Mouse (Mus musculus) limb, embryonic 14.5 days (tissue): ENCODE measurements around the gene Dst. TPM values are rescaled to one million over a fixed set of nuclear protein-coding genes. Genes with fewer than 3 reads are reported as not detected.

Experiments
- ATAC-seq: fragments of 200-750 bp; cut with Nextera tagmentation; 2 replicates; pipeline ENCODE4 v1.8.0; 2017; ENCODE audit warnings: low read depth, moderate number of reproducible peaks, moderate TSS enrichment; ENCODE audit not compliant: low FRiP score
- DNase-seq: peaks from one replicate; pipeline ENCODE4 v3.0.0-alpha.2; 2015; ENCODE audit warnings: low spot score
- H3K27ac ChIP-seq: fragments of 300-500 bp; sonication (generic); replicated peaks from 2 replicates; pipeline ENCODE4 v1.5.1; 2014; ENCODE audit warnings: low read depth, mild to moderate bottlenecking, low read length, moderate library complexity, mixed read lengths
- H3K27me3 ChIP-seq: fragments of 300-500 bp; sonication (generic); 2 replicates; pipeline ENCODE4 v1.6.1; 2014; ENCODE audit warnings: low read length, mixed read lengths; ENCODE audit not compliant: control insufficient read depth, insufficient read depth
- H3K36me3 ChIP-seq: fragments of 300-500 bp; sonication (generic); 2 replicates; pipeline ENCODE4 v1.6.1; 2014; ENCODE audit warnings: mild to moderate bottlenecking, low read length, moderate library complexity, mixed read lengths; ENCODE audit not compliant: control insufficient read depth, insufficient read depth
- H3K4me1 ChIP-seq: fragments of 300-500 bp; sonication (generic); 2 replicates; pipeline ENCODE4 v1.6.1; 2014; ENCODE audit warnings: antibody characterized with exemption, low read length, mixed read lengths; ENCODE audit not compliant: control insufficient read depth, insufficient read depth
- H3K4me2 ChIP-seq: fragments of 300-500 bp; sonication (generic); replicated peaks from 2 replicates; pipeline ENCODE4 v1.6.1; 2014; ENCODE audit warnings: low read depth, mild to moderate bottlenecking, low read length, moderate library complexity; ENCODE audit not compliant: severe bottlenecking
- H3K4me3 ChIP-seq: fragments of 300-500 bp; sonication (generic); replicated peaks from 2 replicates; pipeline ENCODE4 v1.5.1; 2014; ENCODE audit warnings: low read length
- H3K9ac ChIP-seq: fragments of 300-500 bp; sonication (generic); 2 replicates; pipeline ENCODE4 v1.6.1; 2014; ENCODE audit warnings: mild to moderate bottlenecking, low read depth, low read length, moderate library complexity; ENCODE audit not compliant: severe bottlenecking
- H3K9me3 ChIP-seq: fragments of 300-500 bp; sonication (generic); 2 replicates; pipeline ENCODE4 v1.6.1; 2016; ENCODE audit warnings: low read length; ENCODE audit not compliant: control insufficient read depth
- POLR2A ChIP-seq: fragments of 200-500 bp; IDR thresholded peaks from 2 replicates; pipeline ENCODE4 v1.8.0; 2012; ENCODE audit warnings: inconsistent platforms, mild to moderate bottlenecking, moderate library complexity, borderline replicate concordance; ENCODE audit not compliant: insufficient read depth, insufficient read length; ENCODE audit errors: extremely low read depth
- WGBS: fragments of 180-500 bp; shearing (Covaris S2); extraction: QIAGEN DNeasy Blood & Tissue Kit; methylation state at CpG from one replicate; pipeline ENCODE4 v1.1.7; 2014; 5-methylcytosine and 5-hydroxymethylcytosine counted together
- polyA plus RNA-seq, 2 experiments: library from polyadenylated mRNA; depleted of rRNA in 1 of 2; stranded (reverse) in 1 of 2; unstranded in 1 of 2; fragments of >200 nt; fragmentation: Nextera tagmentation in 1 of 2; extraction: Ambion mirVana in 1 of 2; gene quantifications; 2 replicates each; pipeline versions ENCODE4 v1.2.1 to v1.2.3; 2012 to 2014

Gene Dst
- polyA plus RNA-seq, 2 experiments = 34.9 to 42.5 TPM

DNA sequence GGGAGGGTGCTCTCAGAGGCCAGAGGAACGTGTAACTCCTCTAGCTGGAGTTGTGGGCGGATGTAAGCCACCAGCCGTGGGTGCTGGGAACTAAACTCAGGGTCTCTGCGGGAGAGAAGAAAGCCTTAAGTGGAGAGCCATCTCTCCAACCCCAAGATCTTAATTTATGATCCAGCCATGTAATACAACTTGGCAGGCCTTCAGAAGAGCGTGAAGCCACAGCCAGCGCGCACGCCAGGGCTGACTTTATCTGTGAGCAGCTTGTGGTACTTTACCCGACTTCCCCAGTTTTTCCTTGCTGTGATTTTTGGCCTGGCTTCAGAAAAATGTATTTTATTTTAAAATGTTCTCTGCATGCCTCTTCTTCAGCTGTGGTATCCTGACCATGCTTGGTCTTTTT lies 377.0 kb downstream of the Dst start:
- WGBS = 87% methylated on average over 9 of the region's 9 CpGs
- no peaks in the 10 kb centered on the region for H3K9me3 ChIP-seq
- no peaks in the 10 kb centered on the region for H3K27me3 ChIP-seq
- H3K4me1 ChIP-seq = no peaks in the 10 kb centered on the region
- H3K4me2 ChIP-seq = no peak overlapping the region
- TF ChIP-seq POLR2A = no peak
- no peak overlapping the region for H3K27ac ChIP-seq
- H3K36me3 ChIP-seq = peaks cover 34% of the 10 kb centered on the region
- H3K4me3 ChIP-seq = no peak overlapping the region
- ATAC-seq = no peak
- no peak overlapping the region for H3K9ac ChIP-seq
- DNase-seq = no peak

DNA sequence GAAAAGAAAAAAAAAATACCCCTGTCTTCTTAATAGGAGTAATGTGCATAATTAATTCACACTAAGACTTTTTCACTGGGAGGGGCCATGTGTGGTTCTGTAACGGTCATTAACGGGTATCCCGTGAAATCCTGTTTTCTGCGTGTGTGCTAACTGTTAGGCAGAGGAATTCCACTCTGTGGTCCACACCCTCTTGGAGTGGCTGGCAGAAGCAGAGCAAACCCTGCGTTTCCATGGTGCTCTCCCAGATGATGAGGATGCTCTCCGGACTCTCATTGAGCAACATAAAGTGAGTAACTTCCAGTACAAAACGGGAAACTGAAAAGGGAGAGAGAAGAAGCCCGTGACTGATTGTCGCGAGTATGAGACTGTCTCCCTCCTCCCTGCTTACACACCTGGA lies 379.7 kb downstream of the Dst start:
- ATAC-seq (no peak), DNase-seq (no peak)
- no peaks in the 10 kb centered on the region for H3K27me3 ChIP-seq
- H3K4me3 ChIP-seq = no peak overlapping the region
- TF ChIP-seq POLR2A = no peak
- H3K9ac ChIP-seq = no peak overlapping the region
- H3K27ac ChIP-seq = no peak overlapping the region
- no peaks in the 10 kb centered on the region for H3K9me3 ChIP-seq
- H3K4me2 ChIP-seq = no peak overlapping the region
- no peaks in the 10 kb centered on the region for H3K4me1 ChIP-seq
- peaks cover 53% of the 10 kb centered on the region for H3K36me3 ChIP-seq
- 86% methylated on average over 10 of the region's 10 CpGs for WGBS

DNA sequence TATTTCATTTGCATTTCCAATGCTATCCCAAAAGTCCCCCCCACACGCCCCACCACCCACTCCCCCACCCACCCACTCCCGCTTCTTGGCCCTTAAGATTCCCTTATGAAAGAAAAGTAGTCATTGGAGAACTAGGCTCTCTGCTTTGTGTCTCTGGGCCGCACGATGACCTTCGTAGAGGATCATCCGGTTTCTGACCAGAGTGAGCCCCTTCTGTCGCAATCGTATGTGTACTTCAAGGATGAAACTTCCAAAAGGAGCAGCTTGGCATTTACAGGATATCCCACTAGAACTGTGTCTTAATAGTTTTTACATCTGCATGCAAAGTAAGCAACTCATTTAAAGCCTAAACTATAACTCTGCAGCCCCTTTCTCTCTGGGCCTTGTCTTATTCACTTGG lies 380.2 kb downstream of the Dst start:
- Histone ChIP-seq H3K9ac (no peak overlapping the region), H3K4me1 (no peaks in the 10 kb centered on the region), H3K4me3 (no peak overlapping the region), H3K4me2 (no peak overlapping the region), H3K9me3 (no peaks in the 10 kb centered on the region), H3K36me3 (peaks cover 56% of the 10 kb centered on the region), H3K27ac (no peak overlapping the region), H3K27me3 (no peaks in the 10 kb centered on the region)
- ATAC-seq = no peak
- TF ChIP-seq POLR2A = no peak
- WGBS = 89% methylated on average over 8 of the region's 8 CpGs
- DNase-seq = no peak

DNA sequence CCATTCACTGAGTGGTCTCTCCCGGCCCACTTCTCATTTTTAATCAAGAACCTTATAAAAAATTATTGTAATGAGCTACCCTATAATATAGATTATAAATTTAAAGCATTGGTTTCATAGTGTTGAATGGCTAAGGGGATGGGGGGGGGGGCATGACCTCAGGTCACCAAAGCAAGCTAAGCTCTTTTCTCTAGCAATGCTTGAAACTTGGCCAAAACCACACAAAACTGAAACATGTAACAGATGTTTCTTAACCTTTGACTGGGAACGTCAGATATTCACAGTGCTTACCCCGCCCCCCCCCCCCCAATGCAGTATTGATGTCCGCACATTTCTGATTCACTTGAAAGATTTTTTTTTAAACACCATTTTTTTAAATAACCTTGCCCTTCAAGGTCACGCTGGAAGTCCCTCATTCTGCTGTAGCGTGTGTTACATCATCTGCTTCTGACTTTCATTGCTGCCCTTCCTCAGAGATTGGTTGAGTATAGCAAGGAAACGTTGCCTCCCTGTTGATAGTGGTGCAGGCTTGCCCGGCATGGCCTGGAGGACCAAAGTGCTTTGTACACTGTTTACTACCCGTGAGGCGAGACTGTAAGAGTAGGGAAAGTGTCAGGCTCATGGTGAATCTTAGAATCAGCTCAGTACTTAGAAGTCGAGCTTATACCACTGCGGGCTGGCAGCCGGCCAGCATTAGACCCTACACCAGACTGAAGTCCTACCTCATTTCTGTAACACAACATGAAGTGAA lies 380.9 kb downstream of the Dst start:
- Histone ChIP-seq H3K4me2 (no peak overlapping the region), H3K9ac (no peak overlapping the region), H3K27me3 (no peaks in the 10 kb centered on the region), H3K36me3 (peaks cover 60% of the 10 kb centered on the region), H3K9me3 (no peaks in the 10 kb centered on the region), H3K4me1 (no peaks in the 10 kb centered on the region), H3K4me3 (no peak overlapping the region), H3K27ac (no peak overlapping the region)
- WGBS = 76% methylated on average over 13 of the region's 13 CpGs
- DNase-seq (no peak), ATAC-seq (peak; percentile 28; the same call in 1 of the 2 replicates)
- no peak for TF ChIP-seq POLR2A

DNA sequence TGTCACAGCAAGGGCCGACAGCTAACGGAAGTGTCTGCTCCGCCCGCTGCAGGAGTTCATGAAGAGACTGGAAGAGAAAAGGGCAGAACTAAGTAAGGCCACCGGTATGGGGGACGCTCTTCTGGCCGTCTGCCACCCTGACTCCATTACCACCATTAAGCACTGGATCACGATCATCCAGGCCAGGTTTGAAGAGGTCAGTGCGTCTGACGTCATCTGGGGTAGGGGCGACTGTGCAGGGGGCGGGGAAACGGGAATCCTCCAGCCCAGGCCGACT lies 381.4 kb downstream of the Dst start:
- DNase-seq = no peak
- H3K36me3 ChIP-seq = peaks cover 57% of the 10 kb centered on the region
- H3K27ac ChIP-seq = no peak overlapping the region
- no peak for ATAC-seq
- WGBS = 84% methylated on average over 14 of the region's 14 CpGs
- H3K4me2 ChIP-seq = no peak overlapping the region
- H3K27me3 ChIP-seq = no peaks in the 10 kb centered on the region
- H3K4me1 ChIP-seq = no peaks in the 10 kb centered on the region
- no peaks in the 10 kb centered on the region for H3K9me3 ChIP-seq
- H3K9ac ChIP-seq = no peak overlapping the region
- TF ChIP-seq POLR2A = no peak
- no peak overlapping the region for H3K4me3 ChIP-seq
